ENCODE assay signal across 8 mouse cellular contexts in the genomic region with DNA sequence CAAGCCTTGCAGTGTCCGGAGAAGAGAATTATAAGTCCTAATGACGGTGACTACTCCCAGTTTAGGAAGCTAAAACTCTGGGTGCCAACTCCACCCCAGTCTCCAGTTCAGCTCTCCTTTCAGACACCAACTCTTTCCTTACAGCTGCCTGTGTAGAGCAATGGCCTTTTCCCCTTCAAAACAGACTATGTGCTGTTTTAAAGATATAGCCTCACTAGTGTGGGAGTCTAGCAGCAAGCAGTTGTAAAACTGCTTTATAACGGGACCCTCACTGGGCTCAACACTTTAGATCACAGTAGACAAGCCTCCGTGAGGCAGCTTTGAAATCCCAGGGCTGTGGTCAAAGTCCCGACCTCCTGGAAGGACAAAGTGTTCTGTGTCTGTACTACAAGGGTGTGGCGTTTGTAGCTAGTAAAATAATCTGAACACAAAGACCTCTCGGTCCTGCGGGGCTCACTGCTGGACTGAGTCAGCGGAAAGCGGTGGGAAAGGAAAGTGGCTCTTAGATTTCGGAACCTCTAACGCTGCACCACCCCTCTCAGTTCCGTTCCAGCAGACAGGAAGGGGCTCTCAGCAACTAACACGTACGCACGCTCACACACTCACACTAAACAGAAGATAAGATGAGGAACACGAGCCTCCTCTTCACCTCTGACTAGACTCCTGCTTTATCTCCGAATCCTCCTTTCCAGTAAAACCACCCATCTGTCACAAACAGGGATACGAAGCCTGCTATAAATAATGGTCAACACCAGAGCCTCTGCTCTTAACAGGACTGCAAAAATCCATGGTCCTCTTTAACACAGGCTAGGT. TPM values are rescaled to one million over a fixed set of nuclear protein-coding genes. Genes with fewer than 3 reads are reported as not detected.
DNase-seq lines count a peak whose midpoint lies in the region; ATAC-seq and TF ChIP-seq lines count a peak whose summit lies in the region.

No protein-coding gene starts in this region.

- H3K27ac ChIP-seq in gastrocnemius, adult 2 months, result peak overlapping the region; percentile 91
- peak overlapping the region; percentile 58 for H3K27ac ChIP-seq in hindbrain, embryonic 15.5 days (replicated peaks)
- peak overlapping the region; percentile 76 for H3K27ac ChIP-seq in limb, embryonic 15.5 days
- no peak overlapping the region; the same call in 1 of the 2 replicates for H3K27ac ChIP-seq in midbrain, embryonic 14.5 days (replicated peaks; ENCODE audit: low read depth, low read length)

- no peak for DNase-seq in cerebellum, adult 8-10 months
- peak; percentile 74 for DNase-seq in gastrocnemius, adult 2 months
- DNase-seq in midbrain, embryonic 14.5 days, result peak; percentile 46
- peak; percentile 52 to 73 for DNase-seq in spleen, postnatal 4 days (ENCODE audit: low spot score in 2 of 2)

- H3K4me1 ChIP-seq in hindbrain, embryonic 15.5 days (replicated peaks), result no peaks in the 10 kb centered on the region
- peaks cover 13% of the 10 kb centered on the region; the same call in 1 of the 2 replicates for H3K4me1 ChIP-seq in limb, embryonic 15.5 days
- H3K4me1 ChIP-seq in midbrain, embryonic 14.5 days (ENCODE audit: control insufficient read depth, insufficient read depth, low read length), result peaks cover 8% of the 10 kb centered on the region; the same call in 1 of the 2 replicates

- 0 out of 2 replicates have a peak overlapping the region, but pooled peaks have one; percentile 22 for H3K9ac ChIP-seq in hindbrain, embryonic 15.5 days
- peak overlapping the region; percentile 28 for H3K9ac ChIP-seq in limb, embryonic 15.5 days
- peak overlapping the region; percentile 37 for H3K9ac ChIP-seq in midbrain, embryonic 14.5 days (replicated peaks; ENCODE audit: low read length)

- H3K27me3 ChIP-seq in hindbrain, embryonic 15.5 days, result no peaks in the 10 kb centered on the region
- H3K27me3 ChIP-seq in limb, embryonic 15.5 days, result no peaks in the 10 kb centered on the region
- H3K27me3 ChIP-seq in midbrain, embryonic 14.5 days (ENCODE audit: control insufficient read depth, insufficient read depth, low read length), result no peaks in the 10 kb centered on the region

- peak; percentile 49; the same call in 1 of the 2 replicates for ATAC-seq in cerebellum, adult (ENCODE audit: insufficient number of reproducible peaks, low FRiP score, low TSS enrichment)
- ATAC-seq in common myeloid progenitor, adult 5-6 weeks (replicated peaks; ENCODE audit: low read depth, poor library complexity, severe bottlenecking), result peak; percentile 91
- peak; percentile 78 for ATAC-seq in hindbrain, embryonic 15.5 days (ENCODE audit: low FRiP score, low read depth)
- peak; percentile 82 for ATAC-seq in limb, embryonic 15.5 days (ENCODE audit: insufficient number of reproducible peaks, low FRiP score, low TSS enrichment, low read depth)
- 0 out of 2 replicates have a peak, but pooled peaks have one; percentile 17 for ATAC-seq in midbrain, embryonic 14.5 days (ENCODE audit: low FRiP score, low TSS enrichment)

- peak overlapping the region; percentile 72 for H3K4me3 ChIP-seq in gastrocnemius, adult 2 months
- peak overlapping the region; percentile 19; the same call in 1 of the 2 replicates for H3K4me3 ChIP-seq in hindbrain, embryonic 15.5 days
- H3K4me3 ChIP-seq in limb, embryonic 15.5 days, result peak overlapping the region; percentile 35
- peak overlapping the region; percentile 10 for H3K4me3 ChIP-seq in midbrain, embryonic 14.5 days (replicated peaks; ENCODE audit: low read depth, low read length)

- 42% methylated on average over 19 of the region's 19 CpGs for WGBS in hindbrain, embryonic 15.5 days
- WGBS in limb, embryonic 15.5 days, result 24% methylated on average over 19 of the region's 19 CpGs
- 38% methylated on average over 19 of the region's 19 CpGs for WGBS in midbrain, embryonic 14.5 days

- no peak for TF ChIP-seq CTCF in gastrocnemius, adult 2 months (IDR thresholded peaks at IDR 0.05)

- H3K36me3 ChIP-seq in hindbrain, embryonic 15.5 days, result no peaks in the 10 kb centered on the region
- no peaks in the 10 kb centered on the region for H3K36me3 ChIP-seq in limb, embryonic 15.5 days
- H3K36me3 ChIP-seq in midbrain, embryonic 14.5 days (ENCODE audit: control insufficient read depth, insufficient read depth, low read length), result no peaks in the 10 kb centered on the region

- peak overlapping the region; percentile 47 for H3K4me2 ChIP-seq in hindbrain, embryonic 15.5 days
- H3K4me2 ChIP-seq in limb, embryonic 15.5 days, result peak overlapping the region; percentile 50
- peak overlapping the region; percentile 47 for H3K4me2 ChIP-seq in midbrain, embryonic 14.5 days (ENCODE audit: low read length)

- intact Hi-C loops in gastrocnemius, adult 2 months (cut with DNase I), result no loop called here

- H3K9me3 ChIP-seq in hindbrain, embryonic 15.5 days, result no peaks in the 10 kb centered on the region
- H3K9me3 ChIP-seq in limb, embryonic 15.5 days, result no peaks in the 10 kb centered on the region
- no peaks in the 10 kb centered on the region for H3K9me3 ChIP-seq in midbrain, embryonic 14.5 days (ENCODE audit: control insufficient read depth, low read length)

RNA-seq across cellular contexts. Expression of a gene that starts 21.0 kb away (rescaled TPM):
- total RNA-seq in common myeloid progenitor, adult 5-6 weeks (2017), result 24.9 and 32.4 TPM in 2 replicates
- 10 to 100 TPM; 24.4 to 26.9 TPM for total RNA-seq in gastrocnemius, adult 2 months (2021)
- 101 and 105 TPM in 2 replicates for polyA plus RNA-seq in hindbrain, embryonic 15.5 days (2015; fragmentation: Nextera tagmentation; extraction: Ambion mirVana)
- 77.8 and 80.4 TPM in 2 replicates for polyA plus RNA-seq in limb, embryonic 15.5 days (2015; fragmentation: Nextera tagmentation; extraction: Ambion mirVana)
- 109 and 139 TPM in 2 replicates for polyA plus RNA-seq in midbrain, embryonic 14.5 days (2014; fragmentation: Nextera tagmentation; extraction: Ambion mirVana)

Comparison
In these comparisons a context has a peak if more than half of its experiments do, and no peak if none do; other contexts are left out.
1. ATAC-seq: peak in every context shown above with its lines; median percentile 91 in common myeloid progenitor, adult 5-6 weeks; 82 in limb, embryonic 15.5 days; 78 in hindbrain, embryonic 15.5 days; 49 in cerebellum, adult; 17 in midbrain, embryonic 14.5 days.
2. H3K4me3 ChIP-seq: peak in every context shown above with its lines; median percentile 72 in gastrocnemius, adult 2 months; 35 in limb, embryonic 15.5 days; 19 in hindbrain, embryonic 15.5 days; 10 in midbrain, embryonic 14.5 days.